28 mouse cellular contexts compared by ENCODE assay signal in genomic region chr5:147011333-147011732, GRCm38 (mm10). TPM values are rescaled to one million over a fixed set of nuclear protein-coding genes. Genes with fewer than 3 reads are reported as not detected.
DNase-seq lines count a peak whose midpoint lies in the region; ATAC-seq and TF ChIP-seq lines count a peak whose summit lies in the region.
"Had no signal": no experiment of that assay in that cellular context is flagged by ENCODE, and none has a peak within 500 bp of the region (broad histone marks: within the 10 kb centered on the region; RNA-seq: fewer than 3 reads in every experiment).

No protein-coding gene starts in this region.

- WGBS in embryonic facial prominence, embryonic 11.5 days = 90% methylated on average over 10 of the region's 10 CpGs
- 91% methylated on average over 10 of the region's 10 CpGs for WGBS in embryonic facial prominence, embryonic 10.5 days
- WGBS in stomach, postnatal 0 days = 76% methylated on average over 10 of the region's 10 CpGs

- H3K27me3 ChIP-seq in embryonic facial prominence, embryonic 11.5 days (ENCODE audit: control insufficient read depth, insufficient read depth, low read length) = no peaks in the 10 kb centered on the region
- no peaks in the 10 kb centered on the region for H3K27me3 ChIP-seq in embryonic facial prominence, embryonic 10.5 days (replicated peaks; ENCODE audit: low read depth, poor library complexity, severe bottlenecking)
- no peaks in the 10 kb centered on the region for H3K27me3 ChIP-seq in stomach, postnatal 0 days (ENCODE audit: control insufficient read depth, insufficient read depth, low read length)
- H3K27me3 ChIP-seq: CH12.LX; heart, embryonic 12.5 days; heart, embryonic 15.5 days had no signal

- no peak for TF ChIP-seq EP300 in stomach, postnatal 0 days (optimal IDR thresholded peaks at IDR 0.05)

- H3K4me3 ChIP-seq in embryonic facial prominence, embryonic 11.5 days (ENCODE audit: low read depth, low read length) = no peak overlapping the region
- H3K4me3 ChIP-seq in embryonic facial prominence, embryonic 10.5 days = no peak overlapping the region
- no peak overlapping the region for H3K4me3 ChIP-seq in stomach, postnatal 0 days (ENCODE audit: low read depth, low read length)
- H3K4me3 ChIP-seq: heart, embryonic 12.5 days; heart, embryonic 15.5 days had no signal

- no peak overlapping the region for H3K9ac ChIP-seq in embryonic facial prominence, embryonic 11.5 days (replicated peaks; ENCODE audit: low read length)
- no peak overlapping the region for H3K9ac ChIP-seq in stomach, postnatal 0 days (ENCODE audit: low read length)
- H3K9ac ChIP-seq: forebrain, postnatal 0 days; heart, embryonic 12.5 days; heart, embryonic 15.5 days; hindbrain, embryonic 14.5 days had no signal

- 0 out of 2 replicates have a peak, but pooled peaks have one; percentile 15 for ATAC-seq in embryonic facial prominence, embryonic 11.5 days (replicated peaks; ENCODE audit: insufficient number of reproducible peaks, low FRiP score, low TSS enrichment, low read depth)
- ATAC-seq in stomach, postnatal 0 days (ENCODE audit: low FRiP score, low TSS enrichment) = 0 out of 2 replicates have a peak, but pooled peaks have one; percentile 26
- ATAC-seq: activated CD4-positive, CD25-positive, alpha-beta regulatory T cell, adult 4 months; forebrain, embryonic 14.5 days; forebrain, postnatal 0 days; hindbrain, postnatal 0 days; inflammation-experienced regulatory T-cells, adult 6 months; intestine, embryonic 16.5 days had no signal

- no peaks in the 10 kb centered on the region for H3K4me1 ChIP-seq in embryonic facial prominence, embryonic 11.5 days (ENCODE audit: control insufficient read depth, insufficient read depth, low read length)
- H3K4me1 ChIP-seq in embryonic facial prominence, embryonic 10.5 days = peaks cover 5% of the 10 kb centered on the region; the same call in 1 of the 2 replicates
- H3K4me1 ChIP-seq in stomach, postnatal 0 days (replicated peaks; ENCODE audit: control insufficient read depth, insufficient read depth) = no peaks in the 10 kb centered on the region
- H3K4me1 ChIP-seq: heart, embryonic 15.5 days had no signal

- H3K36me3 ChIP-seq in embryonic facial prominence, embryonic 11.5 days (replicated peaks; ENCODE audit: control insufficient read depth, insufficient read depth, low read depth, low read length) = no peaks in the 10 kb centered on the region
- H3K36me3 ChIP-seq in embryonic facial prominence, embryonic 10.5 days (replicated peaks) = 0 out of 2 replicates have a peak, but pooled peaks cover 3% of the 10 kb centered on the region
- H3K36me3 ChIP-seq in stomach, postnatal 0 days (ENCODE audit: control insufficient read depth, insufficient read depth, low read length) = no peaks in the 10 kb centered on the region
- H3K36me3 ChIP-seq: heart, embryonic 15.5 days had no signal

- H3K9me3 ChIP-seq in embryonic facial prominence, embryonic 11.5 days (replicated peaks; ENCODE audit: control insufficient read depth, low read length) = no peaks in the 10 kb centered on the region
- no peaks in the 10 kb centered on the region; the same call in 1 of the 2 replicates for H3K9me3 ChIP-seq in embryonic facial prominence, embryonic 10.5 days
- H3K9me3 ChIP-seq in stomach, postnatal 0 days (ENCODE audit: control insufficient read depth, low read length) = no peaks in the 10 kb centered on the region
- H3K9me3 ChIP-seq: heart, embryonic 12.5 days; heart, embryonic 15.5 days had no signal

- H3K4me2 ChIP-seq in embryonic facial prominence, embryonic 11.5 days (ENCODE audit: low read depth, low read length) = no peak overlapping the region
- H3K4me2 ChIP-seq in stomach, postnatal 0 days (replicated peaks; ENCODE audit: low read depth) = no peak overlapping the region
- H3K4me2 ChIP-seq: heart, embryonic 12.5 days; heart, embryonic 15.5 days; hindbrain, embryonic 14.5 days had no signal

- no peak for DNase-seq in embryonic facial prominence, embryonic 11.5 days (ENCODE audit: low spot score)
- DNase-seq in embryonic facial prominence, embryonic 10.5 days (ENCODE audit: low spot score) = no peak
- DNase-seq in R1 (ENCODE audit: low read depth, low spot score) = peak; percentile 59
- DNase-seq in stomach, postnatal 0 days (ENCODE audit: low spot score) = no peak
- DNase-seq in ovary, postnatal 10 days (ENCODE audit: low spot score) = no peak
- no peak for DNase-seq in adrenal gland, adult 18-20 months (ENCODE audit: low spot score in 2 of 2)
- DNase-seq: adrenal gland, postnatal 10 days; adrenal gland, postnatal 36 days; B cell, adult 2 months; cerebellum, adult 11 months; cerebellum, adult 2 months; cerebellum, adult 9-11 months; cerebellum, postnatal 25 days; forebrain, postnatal 0 days; gastrocnemius, postnatal 25 days; heart, adult 18-20 months; heart, postnatal 10 days; heart, postnatal 36 days; kidney, adult 18-20 months had no signal

- no peak for TF ChIP-seq CTCF in stomach, postnatal 0 days (IDR thresholded peaks at IDR 0.05; ENCODE audit: low read depth)

- no peak overlapping the region for H3K27ac ChIP-seq in embryonic facial prominence, embryonic 11.5 days (replicated peaks; ENCODE audit: low read depth, low read length)
- H3K27ac ChIP-seq in embryonic facial prominence, embryonic 10.5 days (replicated peaks) = no peak overlapping the region
- no peak overlapping the region for H3K27ac ChIP-seq in stomach, postnatal 0 days (replicated peaks)
- H3K27ac ChIP-seq: heart, embryonic 15.5 days; hindbrain, embryonic 14.5 days; hindbrain, postnatal 0 days had no signal

RNA-seq across cellular contexts. Expression of gene Mtif3, which starts 47.7 kb away (rescaled TPM):
- polyA plus RNA-seq in embryonic facial prominence, embryonic 11.5 days (2014; fragmentation: Nextera tagmentation; extraction: Ambion mirVana) = 25.9 and 28.5 TPM in 2 replicates
- 20.4 and 24.0 TPM in 2 replicates for polyA plus RNA-seq in embryonic facial prominence, embryonic 10.5 days (2016; fragmentation: Nextera tagmentation; extraction: Ambion mirVana)
- polyA plus RNA-seq in stomach, postnatal 0 days (2015; fragmentation: Nextera tagmentation; extraction: Ambion mirVana) = 21.0 and 25.0 TPM in 2 replicates
- total RNA-seq in adrenal gland, adult 18-20 months (2021) = 10 to 100 TPM; 23.5 to 31.9 TPM
